Mouse (Mus musculus): ENCODE data around the gene Mdk. TPM values are rescaled to one million over a fixed set of nuclear protein-coding genes. Genes with fewer than 3 reads are reported as not detected.

Gene Mdk
- polyA plus RNA-seq, 1 experiment from 2014 or later, result 1,097 TPM

- no peak overlapping the region for H3K9ac ChIP-seq
- no peak overlapping the region for H3K27ac ChIP-seq (ENCODE audit: low read depth)
- TF ChIP-seq CTCF (IDR thresholded peaks at IDR 0.05; ENCODE audit: low read depth), result no peak
- no peak for ATAC-seq (ENCODE audit: insufficient read depth)
- peaks cover 19% of the 10 kb centered on the region; the same call in 1 of the 2 replicates for H3K36me3 ChIP-seq (ENCODE audit: insufficient read depth)
- H3K4me2 ChIP-seq, result no peak overlapping the region
- 61% methylated on average over 23 of the region's 23 CpGs for WGBS
- DNase-seq, result no peak
- H3K4me1 ChIP-seq (ENCODE audit: insufficient read depth), result peaks cover 12% of the 10 kb centered on the region
- peaks cover 14% of the 10 kb centered on the region for H3K27me3 ChIP-seq (ENCODE audit: insufficient read depth, low read length)
- no peak overlapping the region for H3K4me3 ChIP-seq (ENCODE audit: low read depth, low read length)
- H3K9me3 ChIP-seq (ENCODE audit: low read depth, low read length), result no peaks in the 10 kb centered on the region
Measured at GRCm38 (mm10) chr2:91928534-91929350, 3.4 kb downstream of the Mdk start.

- DNase-seq (peak; percentile 89), ATAC-seq (ENCODE audit: insufficient read depth) (no peak)
- Histone ChIP-seq H3K4me1 (ENCODE audit: insufficient read depth) (peaks cover 15% of the 10 kb centered on the region), H3K9ac (no peak overlapping the region), H3K4me2 (peak overlapping the region; percentile 40; the same call in 1 of the 2 replicates), H3K9me3 (ENCODE audit: low read depth, low read length) (no peaks in the 10 kb centered on the region), H3K27me3 (ENCODE audit: insufficient read depth, low read length) (peaks cover 21% of the 10 kb centered on the region), H3K27ac (ENCODE audit: low read depth) (no peak overlapping the region), H3K36me3 (ENCODE audit: insufficient read depth) (peaks cover 14% of the 10 kb centered on the region; the same call in 1 of the 2 replicates), H3K4me3 (ENCODE audit: low read depth, low read length) (peak overlapping the region; percentile 3; the same call in 1 of the 2 replicates)
- TF ChIP-seq CTCF (IDR thresholded peaks at IDR 0.05; ENCODE audit: low read depth), result peak; percentile 76
- WGBS, result 40% methylated on average over 33 of the region's 34 CpGs
Measured at GRCm38 (mm10) chr2:91927826-91928533, 4.1 kb downstream of the Mdk start.

GRCm38 (mm10) chr2:91926949-91927348, 5.1 kb downstream of the Mdk start, which contains the start of gene Chrm4:
Gene Chrm4, plus strand, starts transcription at chr2:91927249.
- Histone ChIP-seq H3K36me3 (ENCODE audit: insufficient read depth) (0 out of 2 replicates have a peak, but pooled peaks cover 11% of the 10 kb centered on the region), H3K27ac (ENCODE audit: low read depth) (no peak within 1 kb of the TSS), H3K27me3 (ENCODE audit: insufficient read depth, low read length) (peaks cover 31% of the 10 kb centered on the region), H3K4me3 (ENCODE audit: low read depth, low read length) (peak within 1 kb of the TSS; percentile 3; the same call in 1 of the 2 replicates), H3K9me3 (ENCODE audit: low read depth, low read length) (no peaks in the 10 kb centered on the region), H3K4me1 (ENCODE audit: insufficient read depth) (peaks cover 7% of the 10 kb centered on the region), H3K4me2 (peak within 1 kb of the TSS; percentile 40; the same call in 1 of the 2 replicates), H3K9ac (no peak within 1 kb of the TSS)
- 77% methylated on average over 3 of the region's 3 CpGs for whole genome bisulfite sequencing
- ATAC-seq (ENCODE audit: insufficient read depth) (no peak), DNase-seq (no peak)
- no peak for TF ChIP-seq CTCF (IDR thresholded peaks at IDR 0.05; ENCODE audit: low read depth)

DNA sequence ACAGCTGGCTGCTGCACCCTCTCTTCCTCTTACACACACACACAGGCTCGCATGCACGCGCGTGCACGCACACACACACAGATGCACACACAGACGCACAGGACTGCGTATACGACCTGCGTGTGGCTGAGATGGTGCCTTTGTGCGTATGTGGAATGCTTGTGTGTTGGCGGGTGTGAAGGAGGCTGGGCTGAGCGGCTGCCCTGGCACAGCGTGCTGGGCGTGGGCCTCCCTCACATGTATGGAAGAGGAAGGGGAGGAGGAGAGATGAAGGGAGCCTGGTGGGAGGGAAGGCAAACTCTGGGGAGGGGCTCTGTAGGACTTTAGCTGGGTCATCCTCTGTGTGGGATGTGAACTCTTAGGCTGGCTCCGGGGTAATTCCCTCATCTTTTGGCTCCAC, 6.7 kb downstream of the Mdk start:
- WGBS, result 76% methylated on average over 15 of the region's 15 CpGs
- H3K36me3 ChIP-seq (ENCODE audit: insufficient read depth), result 0 out of 2 replicates have a peak, but pooled peaks cover 11% of the 10 kb centered on the region

DNA sequence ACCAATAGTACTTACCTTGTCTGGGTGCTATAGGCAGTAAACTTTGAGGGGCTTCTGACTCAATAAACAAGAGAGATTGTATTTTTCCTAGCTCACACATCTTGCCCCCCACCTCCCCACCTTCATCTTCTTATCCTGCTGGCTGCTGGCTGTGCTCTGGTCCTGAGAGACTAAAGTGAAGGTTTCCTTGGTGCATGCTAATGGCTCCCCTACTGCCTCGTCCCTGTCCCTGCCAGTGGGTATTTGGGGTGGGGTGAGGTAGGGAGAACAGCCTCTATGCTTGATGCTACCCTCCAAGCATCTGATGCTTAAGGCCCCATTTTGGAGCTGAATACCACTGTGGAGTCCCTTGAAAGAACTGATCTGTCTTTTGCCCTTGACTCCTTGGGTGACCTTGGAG, 7.4 kb downstream of the Mdk start:
- no peak for DNase-seq
- Histone ChIP-seq H3K9ac (no peak overlapping the region), H3K36me3 (ENCODE audit: insufficient read depth) (0 out of 2 replicates have a peak, but pooled peaks cover 9% of the 10 kb centered on the region), H3K9me3 (ENCODE audit: low read depth, low read length) (no peaks in the 10 kb centered on the region), H3K27me3 (ENCODE audit: insufficient read depth, low read length) (peaks cover 47% of the 10 kb centered on the region), H3K4me3 (ENCODE audit: low read depth, low read length) (no peak overlapping the region), H3K4me1 (ENCODE audit: insufficient read depth) (peaks cover 7% of the 10 kb centered on the region), H3K27ac (ENCODE audit: low read depth) (no peak overlapping the region), H3K4me2 (no peak overlapping the region)
- 64% methylated on average over 1 of the region's 1 CpGs for WGBS
- ATAC-seq (ENCODE audit: insufficient read depth), result no peak
- no peak for TF ChIP-seq CTCF (IDR thresholded peaks at IDR 0.05; ENCODE audit: low read depth)

More for the DNA sequence above, 6.7 kb downstream of the Mdk start:
- ATAC-seq (ENCODE audit: insufficient read depth) (no peak), DNase-seq (no peak)
- TF ChIP-seq CTCF (IDR thresholded peaks at IDR 0.05; ENCODE audit: low read depth), result no peak
- Histone ChIP-seq H3K9ac (no peak overlapping the region), H3K4me1 (ENCODE audit: insufficient read depth) (peaks cover 7% of the 10 kb centered on the region), H3K27ac (ENCODE audit: low read depth) (no peak overlapping the region), H3K9me3 (ENCODE audit: low read depth, low read length) (no peaks in the 10 kb centered on the region), H3K4me3 (ENCODE audit: low read depth, low read length) (no peak overlapping the region), H3K27me3 (ENCODE audit: insufficient read depth, low read length) (peaks cover 46% of the 10 kb centered on the region), H3K4me2 (no peak overlapping the region)

- DNase-seq (peak; percentile 88), ATAC-seq (ENCODE audit: insufficient read depth) (no peak)
- no peaks in the 10 kb centered on the region for H3K9me3 ChIP-seq (ENCODE audit: low read depth, low read length)
- peak; percentile 83 for TF ChIP-seq CTCF (IDR thresholded peaks at IDR 0.05; ENCODE audit: low read depth)
- 0 out of 2 replicates have a peak, but pooled peaks cover 4% of the 10 kb centered on the region for H3K36me3 ChIP-seq (ENCODE audit: insufficient read depth)
- H3K4me1 ChIP-seq (ENCODE audit: insufficient read depth), result peaks cover 7% of the 10 kb centered on the region
- H3K4me3 ChIP-seq (ENCODE audit: low read depth, low read length), result peak overlapping the region; percentile 54
- 5% methylated on average over 54 of the region's 54 CpGs for WGBS
- peaks cover 47% of the 10 kb centered on the region for H3K27me3 ChIP-seq (ENCODE audit: insufficient read depth, low read length)
- H3K27ac ChIP-seq (ENCODE audit: low read depth), result no peak overlapping the region
- peak overlapping the region; percentile 96 for H3K4me2 ChIP-seq
- no peak overlapping the region for H3K9ac ChIP-seq
Measured at GRCm38 (mm10) chr2:91923415-91924337, 8.4 kb downstream of the Mdk start.
